Mouse (Mus musculus) CH12.LX (cell line): Measurements from ENCODE around the gene Rcan3. TPM values are rescaled to one million over a fixed set of nuclear protein-coding genes. Genes with fewer than 3 reads are reported as not detected.

Experiments
- DNase-seq: peaks from one replicate; pipeline ENCODE4 v3.0.0-alpha.2; 2013; ENCODE audit errors: extremely low read depth
- H3K27ac ChIP-seq: 2 replicates; pipeline ENCODE4 v1.5.1; 2012; ENCODE audit warnings: low read depth, mild to moderate bottlenecking, control low read depth, moderate library complexity; ENCODE audit not compliant: insufficient read depth
- H3K27me3 ChIP-seq: replicated peaks from 2 replicates; pipeline ENCODE3; 2012; ENCODE audit warnings: inconsistent platforms
- H3K36me3 ChIP-seq, 2 experiments: replicated peaks in 1 of 2; 2 replicates each; pipeline versions ENCODE3 to v1.6.1; 2012; ENCODE audit warnings: inconsistent platforms in 1 of 2, low read length in 1 of 2, mild to moderate bottlenecking in 1 of 2, mixed read lengths in 1 of 2, moderate library complexity in 1 of 2; ENCODE audit not compliant: control insufficient read depth in 1 of 2, insufficient read depth in 1 of 2
- H3K4me1 ChIP-seq, 2 experiments: 2 replicates each; pipeline ENCODE4 v1.6.1; 2012; ENCODE audit warnings: inconsistent platforms in 1 of 2, moderate library complexity in 1 of 2; ENCODE audit not compliant: insufficient read depth in 2 of 2, control insufficient read depth in 1 of 2
- H3K4me2 ChIP-seq: 2 replicates; pipeline ENCODE4 v1.6.1; 2012; ENCODE audit warnings: low read depth, mild to moderate bottlenecking, control low read depth; ENCODE audit not compliant: poor library complexity, insufficient read depth, severe bottlenecking
- H3K4me3 ChIP-seq, 3 experiments: fragments of 150-350 bp in 1 of 3; sonication (generic) in 1 of 3; replicated peaks in 1 of 3; 2 replicates each; pipeline versions ENCODE3 to v1.5.1; 2011 to 2012; ENCODE audit warnings: low read depth in 2 of 3, low read length in 2 of 3, mild to moderate bottlenecking in 2 of 3, moderate library complexity in 2 of 3, control low read depth in 1 of 3, improper control_type of control experiment in 1 of 3, inconsistent platforms in 1 of 3, mixed read lengths in 1 of 3; ENCODE audit not compliant: poor library complexity in 1 of 3
- H3K79me2 ChIP-seq: replicated peaks from 2 replicates; pipeline ENCODE4 v1.6.1; 2012; ENCODE audit warnings: mild to moderate bottlenecking, moderate library complexity; ENCODE audit not compliant: control insufficient read depth, poor library complexity, insufficient read depth, severe bottlenecking; ENCODE audit errors: extremely low read depth
- H3K9ac ChIP-seq: 2 replicates; pipeline ENCODE4 v1.6.1; 2012; ENCODE audit warnings: low read depth, mild to moderate bottlenecking, control low read depth, moderate library complexity; ENCODE audit not compliant: insufficient read depth
- H3K9me3 ChIP-seq: replicated peaks from 2 replicates; pipeline ENCODE3; 2012; ENCODE audit warnings: low read length, inconsistent platforms, mixed read lengths
- E2F4 ChIP-seq: IDR thresholded peaks from 2 replicates; pipeline ENCODE4 v1.6.1; 2011; ENCODE audit warnings: low read depth, low read length, improper control_type of control experiment; ENCODE audit not compliant: insufficient replicate concordance
- ETS1 ChIP-seq: conservative IDR thresholded peaks from 2 replicates; pipeline ENCODE4 v1.6.1; 2012; ENCODE audit warnings: low read depth, mild to moderate bottlenecking, inconsistent platforms, low read length, improper control_type of control experiment, moderate library complexity
- GABPA ChIP-seq: IDR thresholded peaks from 2 replicates; pipeline ENCODE4 v1.6.1; 2012; ENCODE audit warnings: low read depth, low read length, improper control_type of control experiment, inconsistent platforms; ENCODE audit not compliant: insufficient replicate concordance
- JUN ChIP-seq: IDR thresholded peaks from 2 replicates; pipeline ENCODE4 v1.6.1; 2011; ENCODE audit warnings: low read depth, mild to moderate bottlenecking, low read length, improper control_type of control experiment, moderate library complexity; ENCODE audit not compliant: insufficient read depth
- KAT2A ChIP-seq: IDR thresholded peaks from 2 replicates; pipeline ENCODE4 v1.6.1; 2012; ENCODE audit warnings: low read length, improper control_type of control experiment, inconsistent platforms; ENCODE audit not compliant: insufficient replicate concordance
- MAFK ChIP-seq: IDR thresholded peaks from 2 replicates; pipeline ENCODE4 v1.6.1; 2011; ENCODE audit warnings: low read length, improper control_type of control experiment; ENCODE audit not compliant: insufficient replicate concordance
- MXI1 ChIP-seq: IDR thresholded peaks from 2 replicates; pipeline ENCODE4 v1.6.1; 2011; ENCODE audit warnings: mild to moderate bottlenecking, low read depth, low read length, improper control_type of control experiment
- MYC ChIP-seq: IDR thresholded peaks from 2 replicates; pipeline ENCODE4 v1.6.1; 2011; ENCODE audit warnings: low read depth, mild to moderate bottlenecking, improper control_type of control experiment, low read length
- NRF1 ChIP-seq: IDR thresholded peaks from 2 replicates; pipeline ENCODE4 v1.6.1; 2014; ENCODE audit warnings: low read depth, mild to moderate bottlenecking, inconsistent platforms, low read length, improper control_type of control experiment, moderate library complexity
- POLR2AphosphoS2 ChIP-seq: IDR thresholded peaks from 2 replicates; pipeline ENCODE4 v1.6.1; 2011; ENCODE audit warnings: low read depth, low read length, improper control_type of control experiment
- RCOR1 ChIP-seq: conservative IDR thresholded peaks from 2 replicates; pipeline ENCODE4 v1.6.1; 2012; ENCODE audit warnings: low read depth, mild to moderate bottlenecking, inconsistent platforms, low read length, improper control_type of control experiment
- TBP ChIP-seq: conservative IDR thresholded peaks from 2 replicates; pipeline ENCODE4 v1.6.1; 2011; ENCODE audit warnings: low read depth, low read length, improper control_type of control experiment
- UBTF ChIP-seq: IDR thresholded peaks from 2 replicates; pipeline ENCODE4 v1.6.1; 2012; ENCODE audit warnings: low read depth, mild to moderate bottlenecking, inconsistent platforms, low read length, improper control_type of control experiment, moderate library complexity
- ZKSCAN1 ChIP-seq: IDR thresholded peaks from 2 replicates; pipeline ENCODE4 v1.6.1; 2012; ENCODE audit warnings: low read depth, inconsistent platforms, low read length, improper control_type of control experiment, borderline replicate concordance
- ZMIZ1 ChIP-seq: IDR thresholded peaks from 2 replicates; pipeline ENCODE4 v1.6.1; 2012; ENCODE audit warnings: low read depth, mild to moderate bottlenecking, inconsistent platforms, low read length, improper control_type of control experiment
- dilution Hi-C: fragments of 300-500 bp; cut with MboI; formaldehyde crosslinking; loops from 2 replicates; pipeline ENCODE4 v1.14.3; 2020; ENCODE audit warnings: low sequenced_read_pairs; ENCODE audit not compliant: extremely low pct_unique_long_range_greater_than_20kb, extremely low pct_ligation_motif_present
- in situ Hi-C: fragments of 300-500 bp; cut with MboI; formaldehyde crosslinking; loops from 3 replicates; pipeline ENCODE4 v1.14.3; 2019; ENCODE audit warnings: low sequenced_read_pairs, low pct_ligation_motif_present, low pct_unique_long_range_greater_than_20kb, mixed read lengths
- polyA plus RNA-seq: library from polyadenylated mRNA; unstranded; fragments of >175 nt; gene quantifications from 2 replicates; pipeline ENCODE4 v1.2.1, GENCODE M21; 2012; ENCODE audit warnings: low read depth; ENCODE audit not compliant: insufficient read length
- total RNA-seq, 2 experiments: library from RNA; depleted of rRNA; stranded (reverse); fragments of 300-350 nt in 1 of 2; fragments of >200 nt in 1 of 2; gene quantifications; 2 replicates each; pipeline ENCODE4 v1.2.3; 2012 to 2014

Gene Rcan3
- total and polyA plus RNA-seq, 3 experiments = 2.5 to 4.2 (median 3.0) TPM

DNA sequence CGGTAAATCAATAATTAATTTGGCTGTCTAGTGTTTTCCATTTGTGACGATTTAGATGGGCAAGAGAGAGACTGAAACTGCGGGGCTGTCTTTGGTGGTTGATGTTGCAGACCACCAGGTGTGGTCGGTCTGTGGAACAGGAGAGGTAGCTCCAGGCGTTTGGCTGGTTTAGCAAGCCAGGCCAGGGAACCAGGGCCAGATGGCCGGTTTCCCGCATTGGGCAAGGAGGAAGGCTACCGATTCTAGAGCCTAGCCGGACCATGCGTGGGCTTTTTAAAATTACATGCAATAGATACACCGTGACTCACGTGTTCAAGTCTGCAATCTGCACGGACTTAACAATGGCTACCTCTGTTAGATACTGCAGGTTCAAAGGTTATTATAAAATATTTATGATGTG, 12.7 kb downstream of the Rcan3 start:
- dilution Hi-C loops (no loop called here), in situ Hi-C loops (no loop called here)
- H3K79me2 ChIP-seq = no peaks in the 10 kb centered on the region
- no peak for DNase-seq
- no peaks in the 10 kb centered on the region for H3K9me3 ChIP-seq
- peaks cover 0 to 17% of the 10 kb centered on the region in 2 experiments; a peak in 2 of 4 replicates for H3K4me1 ChIP-seq
- no peaks in the 10 kb centered on the region for H3K27me3 ChIP-seq
- H3K27ac ChIP-seq = no peak overlapping the region
- no peak overlapping the region for H3K4me3 ChIP-seq
- peaks cover 5 to 21% of the 10 kb centered on the region in 2 experiments for H3K36me3 ChIP-seq
- no peak overlapping the region for H3K9ac ChIP-seq
- H3K4me2 ChIP-seq = no peak overlapping the region
- TF ChIP-seq MAFK = no peak
- no peak for TF ChIP-seq MXI1
- no peak for TF ChIP-seq TBP
- no peak for TF ChIP-seq RCOR1
- TF ChIP-seq GABPA = no peak
- TF ChIP-seq ETS1 = no peak
- no peak for TF ChIP-seq MYC
- no peak for TF ChIP-seq JUN
- TF ChIP-seq POLR2AphosphoS2 = no peak
- TF ChIP-seq E2F4 = no peak
- TF ChIP-seq UBTF = no peak
- no peak for TF ChIP-seq NRF1
- no peak for TF ChIP-seq ZKSCAN1
- TF ChIP-seq KAT2A = no peak
- no peak for TF ChIP-seq ZMIZ1

DNA sequence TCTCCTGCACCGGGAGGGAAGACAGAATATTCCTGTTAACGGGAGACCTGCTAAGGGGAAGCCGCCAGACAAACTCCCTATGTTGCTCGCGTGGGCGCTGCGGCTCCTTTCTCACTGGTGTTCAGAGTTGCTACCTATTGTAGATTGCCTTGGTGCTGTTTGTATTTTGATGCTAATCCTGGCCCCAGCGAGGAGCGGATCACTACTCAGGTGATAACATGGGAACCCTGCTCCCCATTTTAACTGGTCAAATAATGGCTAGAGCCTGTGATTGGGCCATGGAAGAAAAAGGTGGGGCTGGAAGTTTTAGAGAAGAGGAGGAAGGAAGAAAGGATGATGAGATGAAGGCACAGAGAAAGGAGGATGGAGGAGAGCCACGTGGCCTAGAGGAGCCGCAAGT, 13.2 kb downstream of the Rcan3 start:
- TF ChIP-seq JUN = no peak
- Histone ChIP-seq H3K36me3 (peaks cover 5 to 23% of the 10 kb centered on the region in 2 experiments), H3K27ac (no peak overlapping the region), H3K27me3 (no peaks in the 10 kb centered on the region), H3K79me2 (no peaks in the 10 kb centered on the region), H3K4me2 (no peak overlapping the region), H3K4me1 (peaks cover 0 to 17% of the 10 kb centered on the region in 2 experiments; a peak in 2 of 4 replicates), H3K9ac (no peak overlapping the region), H3K9me3 (no peaks in the 10 kb centered on the region), H3K4me3 (no peak overlapping the region)
- in situ Hi-C loops = no loop called here
- dilution Hi-C loops = no loop called here
- no peak for DNase-seq
